Mouse (Mus musculus) E14TG2a.4 (cell line): ENCODE results near the gene Tarsl2.

Source experiments
- CTCF ChIP-seq: conservative IDR thresholded peaks from 2 replicates; pipeline ENCODE4 v1.5.1; 2014; ENCODE audit warnings: low read length
- NANOG ChIP-seq: IDR thresholded peaks from 2 replicates; pipeline ENCODE4 v1.6.1; 2014; ENCODE audit warnings: borderline replicate concordance, low read length, mixed read lengths

- no peak for TF ChIP-seq CTCF
- no peak for TF ChIP-seq NANOG
Observed at GRCm38 (mm10) chr7:65640672-65641071, 4.0 kb upstream of the Tarsl2 start.
